Mouse (Mus musculus): ENCODE data around the gene Pak1. TPM values are rescaled to one million over a fixed set of nuclear protein-coding genes. Genes with fewer than 3 reads are reported as not detected.

Gene Pak1
- polyA plus RNA-seq, 1 experiment from 2014 or later, result 26.0 TPM

DNA sequence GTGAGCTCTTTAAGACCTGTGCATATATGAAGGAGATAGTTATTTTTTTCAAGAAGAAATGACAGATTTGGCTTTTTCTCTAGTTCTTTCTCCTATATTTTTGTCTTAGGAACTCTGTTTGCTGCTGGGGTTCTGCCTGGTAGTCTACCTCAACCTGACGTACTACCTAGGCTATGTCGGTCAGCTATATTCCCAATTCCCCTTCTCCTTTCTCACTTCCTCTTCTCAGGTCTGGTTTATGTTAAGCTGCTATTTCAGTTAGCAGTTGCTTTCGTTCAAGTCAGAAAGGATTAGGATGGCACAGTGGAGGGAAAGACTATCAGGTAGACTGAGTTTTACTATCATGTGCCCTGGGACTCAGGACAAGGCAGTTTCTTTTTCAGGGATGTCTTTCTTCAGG lies 75.2 kb downstream of the Pak1 start:
- Histone ChIP-seq H3K27ac (ENCODE audit: low read length) (no peak overlapping the region), H3K9ac (ENCODE audit: low read length) (no peak overlapping the region), H3K9me3 (replicated peaks; ENCODE audit: control insufficient read depth, low read length) (no peaks in the 10 kb centered on the region), H3K4me1 (ENCODE audit: control insufficient read depth, insufficient read depth, low read length) (no peaks in the 10 kb centered on the region), H3K4me3 (replicated peaks; ENCODE audit: low read length) (no peak overlapping the region), H3K27me3 (ENCODE audit: control insufficient read depth, insufficient read depth, low read length) (no peaks in the 10 kb centered on the region), H3K36me3 (ENCODE audit: control insufficient read depth, insufficient read depth, low read length) (no peaks in the 10 kb centered on the region), H3K4me2 (ENCODE audit: low read depth, low read length) (no peak overlapping the region)
- 60% methylated on average over 3 of the region's 3 CpGs for WGBS
- ATAC-seq (ENCODE audit: insufficient read depth, low FRiP score), result no peak

DNA sequence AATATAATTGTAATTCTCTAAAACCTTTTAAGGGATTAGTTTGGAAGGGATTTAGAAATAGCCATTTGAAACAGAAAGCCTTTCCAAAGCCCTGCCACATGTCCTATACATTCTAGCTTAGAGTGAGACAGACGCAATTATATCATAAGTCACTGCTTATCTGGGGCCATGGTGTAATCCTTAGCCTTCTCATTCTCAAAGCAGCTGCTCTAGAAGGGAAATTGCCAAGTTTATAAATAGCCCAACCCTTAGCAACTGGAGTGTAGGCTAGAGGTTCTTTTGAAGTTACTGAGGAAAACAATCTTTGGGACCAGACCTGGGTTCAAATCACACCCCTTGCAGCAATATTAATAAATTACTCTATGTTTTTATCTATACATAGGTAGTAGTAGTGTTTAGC lies 76.2 kb downstream of the Pak1 start:
- Histone ChIP-seq H3K27me3 (ENCODE audit: control insufficient read depth, insufficient read depth, low read length) (no peaks in the 10 kb centered on the region), H3K36me3 (ENCODE audit: control insufficient read depth, insufficient read depth, low read length) (no peaks in the 10 kb centered on the region), H3K27ac (ENCODE audit: low read length) (no peak overlapping the region), H3K4me1 (ENCODE audit: control insufficient read depth, insufficient read depth, low read length) (no peaks in the 10 kb centered on the region), H3K9ac (ENCODE audit: low read length) (no peak overlapping the region), H3K9me3 (replicated peaks; ENCODE audit: control insufficient read depth, low read length) (no peaks in the 10 kb centered on the region), H3K4me2 (ENCODE audit: low read depth, low read length) (no peak overlapping the region), H3K4me3 (replicated peaks; ENCODE audit: low read length) (no peak overlapping the region)
- 42% methylated on average over 1 of the region's 1 CpGs for WGBS
- ATAC-seq (ENCODE audit: insufficient read depth, low FRiP score), result no peak

DNA sequence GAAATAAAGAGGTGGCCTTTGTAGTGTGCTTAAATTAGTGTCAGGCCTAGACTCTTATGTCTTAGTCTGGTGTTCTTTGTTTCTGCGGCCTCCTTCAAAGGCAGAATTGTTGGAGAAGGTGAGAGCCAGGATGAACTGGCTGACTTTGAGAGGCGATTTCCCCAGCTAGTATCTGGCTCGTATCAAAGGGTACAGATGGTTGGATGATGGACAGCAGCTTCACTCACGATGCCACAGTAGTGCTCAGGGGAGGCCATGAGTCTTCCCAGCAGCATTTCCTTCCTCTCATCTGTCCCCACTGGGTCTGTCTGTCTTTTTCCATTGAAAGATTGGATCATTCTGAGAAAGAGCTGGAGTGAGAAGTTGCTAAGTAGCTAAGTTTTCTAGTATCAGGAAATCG lies 79.5 kb downstream of the Pak1 start:
- H3K36me3 ChIP-seq (ENCODE audit: control insufficient read depth, insufficient read depth, low read length), result no peaks in the 10 kb centered on the region
- 79% methylated on average over 5 of the region's 5 CpGs for WGBS
- no peaks in the 10 kb centered on the region for H3K9me3 ChIP-seq (replicated peaks; ENCODE audit: control insufficient read depth, low read length)
- no peak for ATAC-seq (ENCODE audit: insufficient read depth, low FRiP score)
- no peaks in the 10 kb centered on the region for H3K27me3 ChIP-seq (ENCODE audit: control insufficient read depth, insufficient read depth, low read length)
- H3K4me2 ChIP-seq (ENCODE audit: low read depth, low read length), result no peak overlapping the region
- no peaks in the 10 kb centered on the region for H3K4me1 ChIP-seq (ENCODE audit: control insufficient read depth, insufficient read depth, low read length)
- H3K9ac ChIP-seq (ENCODE audit: low read length), result no peak overlapping the region
- no peak overlapping the region for H3K27ac ChIP-seq (ENCODE audit: low read length)
- H3K4me3 ChIP-seq (replicated peaks; ENCODE audit: low read length), result no peak overlapping the region

GRCm38 (mm10) chr7:97868766-97869165 lies 80.4 kb downstream of the Pak1 start:
- WGBS, result 76% methylated on average over 1 of the region's 1 CpGs
- no peak for ATAC-seq (ENCODE audit: insufficient read depth, low FRiP score)
- Histone ChIP-seq H3K27me3 (ENCODE audit: control insufficient read depth, insufficient read depth, low read length) (no peaks in the 10 kb centered on the region), H3K27ac (ENCODE audit: low read length) (no peak overlapping the region), H3K9ac (ENCODE audit: low read length) (no peak overlapping the region), H3K4me3 (replicated peaks; ENCODE audit: low read length) (no peak overlapping the region), H3K4me1 (ENCODE audit: control insufficient read depth, insufficient read depth, low read length) (no peaks in the 10 kb centered on the region), H3K36me3 (ENCODE audit: control insufficient read depth, insufficient read depth, low read length) (no peaks in the 10 kb centered on the region), H3K9me3 (replicated peaks; ENCODE audit: control insufficient read depth, low read length) (no peaks in the 10 kb centered on the region), H3K4me2 (ENCODE audit: low read depth, low read length) (no peak overlapping the region)

GRCm38 (mm10) chr7:97872396-97872795 lies 84.1 kb downstream of the Pak1 start:
- WGBS, result 77% methylated on average over 4 of the region's 4 CpGs
- no peaks in the 10 kb centered on the region for H3K27me3 ChIP-seq (ENCODE audit: control insufficient read depth, insufficient read depth, low read length)

GRCm38 (mm10) chr7:97873317-97873716 lies 85.0 kb downstream of the Pak1 start:
- H3K27ac ChIP-seq (ENCODE audit: low read length), result no peak overlapping the region
- ATAC-seq (ENCODE audit: insufficient read depth, low FRiP score), result no peak

More at GRCm38 (mm10) chr7:97872396-97872795, 84.1 kb downstream of the Pak1 start:
- H3K9me3 ChIP-seq (replicated peaks; ENCODE audit: control insufficient read depth, low read length), result no peaks in the 10 kb centered on the region
- no peak overlapping the region for H3K4me3 ChIP-seq (replicated peaks; ENCODE audit: low read length)
- H3K4me1 ChIP-seq (ENCODE audit: control insufficient read depth, insufficient read depth, low read length), result no peaks in the 10 kb centered on the region
- H3K36me3 ChIP-seq (ENCODE audit: control insufficient read depth, insufficient read depth, low read length), result no peaks in the 10 kb centered on the region
- H3K9ac ChIP-seq (ENCODE audit: low read length), result no peak overlapping the region
- ATAC-seq (ENCODE audit: insufficient read depth, low FRiP score), result no peak
- no peak overlapping the region for H3K4me2 ChIP-seq (ENCODE audit: low read depth, low read length)
- H3K27ac ChIP-seq (ENCODE audit: low read length), result no peak overlapping the region

GRCm38 (mm10) chr7:97877846-97878538 lies 89.7 kb downstream of the Pak1 start:
- Histone ChIP-seq H3K36me3 (ENCODE audit: control insufficient read depth, insufficient read depth, low read length) (no peaks in the 10 kb centered on the region), H3K9me3 (replicated peaks; ENCODE audit: control insufficient read depth, low read length) (no peaks in the 10 kb centered on the region), H3K4me2 (ENCODE audit: low read depth, low read length) (no peak overlapping the region), H3K4me3 (replicated peaks; ENCODE audit: low read length) (no peak overlapping the region), H3K4me1 (ENCODE audit: control insufficient read depth, insufficient read depth, low read length) (no peaks in the 10 kb centered on the region), H3K27me3 (ENCODE audit: control insufficient read depth, insufficient read depth, low read length) (no peaks in the 10 kb centered on the region), H3K27ac (ENCODE audit: low read length) (no peak overlapping the region), H3K9ac (ENCODE audit: low read length) (no peak overlapping the region)
- no peak for ATAC-seq (ENCODE audit: insufficient read depth, low FRiP score)
- WGBS, result 76% methylated on average over 7 of the region's 7 CpGs

More at GRCm38 (mm10) chr7:97873317-97873716, 85.0 kb downstream of the Pak1 start:
- Histone ChIP-seq H3K4me3 (replicated peaks; ENCODE audit: low read length) (no peak overlapping the region), H3K4me1 (ENCODE audit: control insufficient read depth, insufficient read depth, low read length) (no peaks in the 10 kb centered on the region), H3K4me2 (ENCODE audit: low read depth, low read length) (no peak overlapping the region), H3K27me3 (ENCODE audit: control insufficient read depth, insufficient read depth, low read length) (no peaks in the 10 kb centered on the region), H3K9me3 (replicated peaks; ENCODE audit: control insufficient read depth, low read length) (no peaks in the 10 kb centered on the region), H3K36me3 (ENCODE audit: control insufficient read depth, insufficient read depth, low read length) (no peaks in the 10 kb centered on the region), H3K9ac (ENCODE audit: low read length) (no peak overlapping the region)

- ATAC-seq (ENCODE audit: insufficient read depth, low FRiP score), result no peak
Observed at GRCm38 (mm10) chr7:97911646-97912045, 123.3 kb downstream of the Pak1 start.

GRCm38 (mm10) chr7:97914833-97915516 lies 126.6 kb downstream of the Pak1 start:
- no peaks in the 10 kb centered on the region for H3K27me3 ChIP-seq (ENCODE audit: control insufficient read depth, insufficient read depth, low read length)
- ATAC-seq (ENCODE audit: insufficient read depth, low FRiP score), result no peak
- no peaks in the 10 kb centered on the region for H3K9me3 ChIP-seq (replicated peaks; ENCODE audit: control insufficient read depth, low read length)
- H3K27ac ChIP-seq (ENCODE audit: low read length), result no peak overlapping the region
- no peaks in the 10 kb centered on the region for H3K36me3 ChIP-seq (ENCODE audit: control insufficient read depth, insufficient read depth, low read length)
- no peak overlapping the region for H3K4me2 ChIP-seq (ENCODE audit: low read depth, low read length)
- 62% methylated on average over 2 of the region's 2 CpGs for WGBS
- H3K9ac ChIP-seq (ENCODE audit: low read length), result no peak overlapping the region
- no peaks in the 10 kb centered on the region for H3K4me1 ChIP-seq (ENCODE audit: control insufficient read depth, insufficient read depth, low read length)
- no peak overlapping the region for H3K4me3 ChIP-seq (replicated peaks; ENCODE audit: low read length)

More at GRCm38 (mm10) chr7:97911646-97912045, 123.3 kb downstream of the Pak1 start:
- no peak overlapping the region for H3K9ac ChIP-seq (ENCODE audit: low read length)
- H3K27me3 ChIP-seq (ENCODE audit: control insufficient read depth, insufficient read depth, low read length), result no peaks in the 10 kb centered on the region
- no peaks in the 10 kb centered on the region for H3K9me3 ChIP-seq (replicated peaks; ENCODE audit: control insufficient read depth, low read length)
- H3K4me3 ChIP-seq (replicated peaks; ENCODE audit: low read length), result no peak overlapping the region
- no peak overlapping the region for H3K4me2 ChIP-seq (ENCODE audit: low read depth, low read length)
- H3K4me1 ChIP-seq (ENCODE audit: control insufficient read depth, insufficient read depth, low read length), result no peaks in the 10 kb centered on the region
- no peaks in the 10 kb centered on the region for H3K36me3 ChIP-seq (ENCODE audit: control insufficient read depth, insufficient read depth, low read length)
- H3K27ac ChIP-seq (ENCODE audit: low read length), result no peak overlapping the region
- 78% methylated on average over 3 of the region's 3 CpGs for WGBS
